In genomic region chr11:108941836-108942235, GRCm38 (mm10) we compare ENCODE assay signal across 9 mouse cellular contexts. TPM values are rescaled to one million over a fixed set of nuclear protein-coding genes. Genes with fewer than 3 reads are reported as not detected.
DNase-seq lines count a peak whose midpoint lies in the region; ATAC-seq and TF ChIP-seq lines count a peak whose summit lies in the region.
"Had no signal": no experiment of that assay in that cellular context is flagged by ENCODE, and none has a peak within 500 bp of the region (broad histone marks: within the 10 kb centered on the region; RNA-seq: fewer than 3 reads in every experiment).

No protein-coding gene starts in this region.

- no peaks in the 10 kb centered on the region for H3K9me3 ChIP-seq in stomach, postnatal 0 days (ENCODE audit: control insufficient read depth, low read length)

- TF ChIP-seq POLR2A in cortical plate, adult 2 months (IDR thresholded peaks at IDR 0.05; ENCODE audit: extremely low read depth, insufficient read depth, low read length), result peak; percentile 70
- TF ChIP-seq POLR2A in thymus, adult 2 months (IDR thresholded peaks at IDR 0.05; ENCODE audit: control insufficient read depth, extremely low read depth, insufficient read depth, low read length, poor library complexity), result no peak

- H3K4me3 ChIP-seq in cortical plate, adult 2 months (ENCODE audit: insufficient read depth, low read length), result peak overlapping the region; percentile 11
- no peak overlapping the region for H3K4me3 ChIP-seq in stomach, postnatal 0 days (ENCODE audit: low read depth, low read length)
- no peak overlapping the region for H3K4me3 ChIP-seq in thymus, adult 2 months (ENCODE audit: control insufficient read depth, insufficient read depth, low read length)

- H3K4me2 ChIP-seq in stomach, postnatal 0 days (replicated peaks; ENCODE audit: low read depth), result no peak overlapping the region

- no peak overlapping the region for H3K9ac ChIP-seq in stomach, postnatal 0 days (ENCODE audit: low read length)

- peaks cover 28% of the 10 kb centered on the region for H3K36me3 ChIP-seq in stomach, postnatal 0 days (ENCODE audit: control insufficient read depth, insufficient read depth, low read length)
- peaks cover 44% of the 10 kb centered on the region for H3K36me3 ChIP-seq in thymus, adult 2 months (ENCODE audit: control insufficient read depth, insufficient read depth, low read length)

- no peak for ATAC-seq in stomach, postnatal 0 days (ENCODE audit: low FRiP score, low TSS enrichment)

- no peaks in the 10 kb centered on the region for H3K27me3 ChIP-seq in stomach, postnatal 0 days (ENCODE audit: control insufficient read depth, insufficient read depth, low read length)
- no peaks in the 10 kb centered on the region for H3K27me3 ChIP-seq in thymus, adult 2 months (ENCODE audit: control insufficient read depth, insufficient read depth, low read length)

- peaks cover 6% of the 10 kb centered on the region for H3K4me1 ChIP-seq in cortical plate, adult 2 months (ENCODE audit: control insufficient read depth, insufficient read depth, low read length)
- no peaks in the 10 kb centered on the region for H3K4me1 ChIP-seq in stomach, postnatal 0 days (replicated peaks; ENCODE audit: control insufficient read depth, insufficient read depth)
- H3K4me1 ChIP-seq in thymus, adult 2 months (replicated peaks; ENCODE audit: control insufficient read depth, insufficient read depth, low read length), result no peaks in the 10 kb centered on the region

- no peak for TF ChIP-seq CTCF in cortical plate, adult 2 months (IDR thresholded peaks at IDR 0.05; ENCODE audit: extremely low read depth, insufficient read depth, low read length)
- TF ChIP-seq CTCF in stomach, postnatal 0 days (IDR thresholded peaks at IDR 0.05; ENCODE audit: low read depth), result no peak
- TF ChIP-seq CTCF in thymus, adult 2 months (IDR thresholded peaks at IDR 0.05; ENCODE audit: borderline replicate concordance, control insufficient read depth, extremely low read depth, insufficient read depth, low read length, poor library complexity), result no peak

- 84% methylated on average over 18 of the region's 18 CpGs for WGBS in stomach, postnatal 0 days
- 95% methylated on average over 18 of the region's 18 CpGs for WGBS in thymus, adult 2 months

- TF ChIP-seq EP300 in stomach, postnatal 0 days (optimal IDR thresholded peaks at IDR 0.05), result no peak

- DNase-seq in lung, postnatal 10 days, result peak; percentile 51
- DNase-seq in lung, postnatal 36 days, result no peak
- DNase-seq in left cerebral cortex, adult 9 months (ENCODE audit: low spot score in 2 of 2), result peak; percentile 45 to 88
- DNase-seq in stomach, postnatal 0 days (ENCODE audit: low spot score), result no peak
- DNase-seq in thymus, adult 2 months, result no peak
- DNase-seq in natural killer cell, adult 2 months (ENCODE audit: low spot score in 2 of 2), result no peak
- DNase-seq: heart, postnatal 14 days; spleen, adult 18-20 months had no signal

- H3K27ac ChIP-seq in cortical plate, adult 2 months (ENCODE audit: insufficient read depth, low read length), result peak overlapping the region; percentile 83
- H3K27ac ChIP-seq in stomach, postnatal 0 days (replicated peaks), result 0 out of 2 replicates have a peak overlapping the region, but pooled peaks have one; percentile 8
- no peak overlapping the region for H3K27ac ChIP-seq in thymus, adult 2 months (ENCODE audit: control insufficient read depth, insufficient read depth, low read length)

RNA-seq across cellular contexts. Expression of gene Axin2, which starts 21.7 kb away (rescaled TPM):
- 21.8 and 23.3 TPM in 2 replicates for polyA plus RNA-seq in cortical plate, adult 2 months (2012; rRNA removed)
- polyA plus RNA-seq in stomach, postnatal 0 days (2015; fragmentation: Nextera tagmentation; extraction: Ambion mirVana), result 2.6 and 2.7 TPM in 2 replicates
- polyA plus RNA-seq in thymus, adult 2 months (2012; rRNA removed), result 16.5 and 17.0 TPM in 2 replicates

Comparison
In these comparisons a context has a peak if more than half of its experiments do, and no peak if none do; other contexts are left out.
1. DNase-seq: peak in lung, postnatal 10 days (single experiment) and left cerebral cortex, adult 9 months (2 of 2); none in lung, postnatal 36 days (single experiment), stomach, postnatal 0 days (single experiment), thymus, adult 2 months (single experiment) and natural killer cell, adult 2 months (0 of 2).